Mouse (Mus musculus) midbrain, embryonic 16.5 days (tissue): ENCODE data around the gene Gramd4. TPM values are rescaled to one million over a fixed set of nuclear protein-coding genes. Genes with fewer than 3 reads are reported as not detected.

Experiments used
- ATAC-seq: fragments of 200-750 bp; cut with Nextera tagmentation; 2 replicates; pipeline ENCODE4 v1.8.0; 2017; ENCODE audit warnings: moderate TSS enrichment
- H3K27ac ChIP-seq: fragments of 300-500 bp; sonication (generic); 2 replicates; pipeline ENCODE4 v1.5.1; 2014; ENCODE audit warnings: mild to moderate bottlenecking, low read length, mixed read lengths
- H3K27me3 ChIP-seq: fragments of 300-500 bp; sonication (generic); 2 replicates; pipeline ENCODE4 v1.6.1; 2014; ENCODE audit warnings: low read depth, low read length, mixed read lengths; ENCODE audit not compliant: control insufficient read depth, insufficient read depth
- H3K36me3 ChIP-seq: fragments of 300-500 bp; sonication (generic); 2 replicates; pipeline ENCODE4 v1.6.1; 2014; ENCODE audit warnings: mild to moderate bottlenecking, low read length, moderate library complexity, mixed read lengths; ENCODE audit not compliant: control insufficient read depth, insufficient read depth
- H3K4me1 ChIP-seq: fragments of 300-500 bp; sonication (generic); 2 replicates; pipeline ENCODE4 v1.6.1; 2014; ENCODE audit warnings: mild to moderate bottlenecking, low read length, mixed read lengths; ENCODE audit not compliant: control insufficient read depth, insufficient read depth
- H3K4me2 ChIP-seq: fragments of 300-500 bp; sonication (generic); 2 replicates; pipeline ENCODE4 v1.6.1; 2014; ENCODE audit warnings: mild to moderate bottlenecking, low read length, mixed read lengths
- H3K4me3 ChIP-seq: fragments of 300-500 bp; sonication (generic); 2 replicates; pipeline ENCODE4 v1.5.1; 2014; ENCODE audit warnings: low read depth, mild to moderate bottlenecking, low read length, moderate library complexity, mixed read lengths
- H3K9ac ChIP-seq: fragments of 300-500 bp; sonication (generic); 2 replicates; pipeline ENCODE4 v1.6.1; 2014; ENCODE audit warnings: low read depth, low read length, mixed read lengths
- H3K9me3 ChIP-seq: fragments of 300-500 bp; sonication (generic); replicated peaks from 2 replicates; pipeline ENCODE4 v1.6.1; 2014; ENCODE audit warnings: mild to moderate bottlenecking, low read length, mixed read lengths; ENCODE audit not compliant: control insufficient read depth, poor library complexity, severe bottlenecking
- WGBS: fragments of 180-500 bp; shearing (Covaris S2); extraction: QIAGEN DNeasy Blood & Tissue Kit; methylation state at CpG from one replicate; pipeline ENCODE4 v1.1.7; 2014; 5-methylcytosine and 5-hydroxymethylcytosine counted together
- polyA plus RNA-seq: library from polyadenylated mRNA; unstranded; fragments of >200 nt; fragmentation: Nextera tagmentation; extraction: Ambion mirVana; gene quantifications from 2 replicates; pipeline ENCODE4 v1.2.1, GENCODE M21; 2015

The Gramd4 gene
- polyA plus RNA-seq, 1 experiment from 2014 or later, result 36.7 TPM

- no peak for ATAC-seq
- H3K4me3 ChIP-seq, result no peak overlapping the region
- H3K4me2 ChIP-seq, result no peak overlapping the region
- no peaks in the 10 kb centered on the region for H3K9me3 ChIP-seq
- H3K4me1 ChIP-seq, result no peaks in the 10 kb centered on the region
- H3K27me3 ChIP-seq, result no peaks in the 10 kb centered on the region
- H3K9ac ChIP-seq, result no peak overlapping the region
- 93% methylated on average over 4 of the region's 4 CpGs for WGBS
- H3K27ac ChIP-seq, result no peak overlapping the region
- peaks cover 21% of the 10 kb centered on the region for H3K36me3 ChIP-seq
These were observed 65.9 kb downstream of the Gramd4 start for GRCm38 (mm10) chr15:86123409-86123808.

- ATAC-seq, result no peak; the same call in 1 of the 2 replicates
- Histone ChIP-seq H3K4me1 (no peaks in the 10 kb centered on the region), H3K4me3 (no peak overlapping the region), H3K4me2 (no peak overlapping the region), H3K9ac (no peak overlapping the region), H3K36me3 (peaks cover 20% of the 10 kb centered on the region), H3K27me3 (no peaks in the 10 kb centered on the region), H3K27ac (no peak overlapping the region), H3K9me3 (no peaks in the 10 kb centered on the region)
- 14% methylated on average over 1 of the region's 1 CpGs for WGBS
These were observed 66.9 kb downstream of the Gramd4 start for GRCm38 (mm10) chr15:86124359-86124758.

GRCm38 (mm10) chr15:86129036-86129435 is 71.5 kb downstream of the Gramd4 start:
- Histone ChIP-seq H3K4me3 (no peak overlapping the region), H3K9ac (no peak overlapping the region), H3K4me1 (no peaks in the 10 kb centered on the region), H3K27me3 (no peaks in the 10 kb centered on the region), H3K27ac (no peak overlapping the region), H3K36me3 (peaks cover 37% of the 10 kb centered on the region), H3K4me2 (no peak overlapping the region), H3K9me3 (no peaks in the 10 kb centered on the region)
- no peak for ATAC-seq
- 77% methylated on average over 3 of the region's 3 CpGs for WGBS

GRCm38 (mm10) chr15:86130657-86131056 is 73.2 kb downstream of the Gramd4 start:
- Histone ChIP-seq H3K36me3 (peaks cover 38% of the 10 kb centered on the region), H3K9me3 (no peaks in the 10 kb centered on the region), H3K9ac (no peak overlapping the region), H3K27me3 (no peaks in the 10 kb centered on the region), H3K4me2 (no peak overlapping the region), H3K27ac (no peak overlapping the region), H3K4me1 (no peaks in the 10 kb centered on the region), H3K4me3 (no peak overlapping the region)
- no peak for ATAC-seq
- whole genome bisulfite sequencing, result 95% methylated on average over 10 of the region's 10 CpGs

GRCm38 (mm10) chr15:86134941-86135783 is 77.7 kb downstream of the Gramd4 start:
- no peak overlapping the region for H3K4me3 ChIP-seq
- no peaks in the 10 kb centered on the region for H3K9me3 ChIP-seq
- WGBS, result 36% methylated on average over 18 of the region's 18 CpGs
- ATAC-seq, result peak; percentile 68
- H3K4me1 ChIP-seq, result no peaks in the 10 kb centered on the region
- no peaks in the 10 kb centered on the region for H3K27me3 ChIP-seq
- H3K4me2 ChIP-seq, result no peak overlapping the region
- peak overlapping the region; percentile 59 for H3K27ac ChIP-seq
- H3K9ac ChIP-seq, result no peak overlapping the region
- H3K36me3 ChIP-seq, result peaks cover 22% of the 10 kb centered on the region

GRCm38 (mm10) chr15:86137638-86138037 is 80.1 kb downstream of the Gramd4 start:
- H3K27me3 ChIP-seq, result no peaks in the 10 kb centered on the region
- no peak overlapping the region for H3K4me3 ChIP-seq
- no peak overlapping the region for H3K4me2 ChIP-seq
- WGBS, result 75% methylated on average over 4 of the region's 4 CpGs
- H3K4me1 ChIP-seq, result no peaks in the 10 kb centered on the region
- ATAC-seq, result no peak
- H3K27ac ChIP-seq, result no peak overlapping the region
- H3K9ac ChIP-seq, result no peak overlapping the region
- no peaks in the 10 kb centered on the region for H3K9me3 ChIP-seq
- H3K36me3 ChIP-seq, result peaks cover 11% of the 10 kb centered on the region

GRCm38 (mm10) chr15:86140323-86140722 is 82.8 kb downstream of the Gramd4 start:
- WGBS, result 29% methylated on average over 10 of the region's 10 CpGs
- H3K27me3 ChIP-seq, result no peaks in the 10 kb centered on the region
- no peak overlapping the region for H3K4me2 ChIP-seq
- no peak overlapping the region for H3K9ac ChIP-seq
- no peak overlapping the region for H3K4me3 ChIP-seq
- no peaks in the 10 kb centered on the region for H3K4me1 ChIP-seq
- H3K9me3 ChIP-seq, result no peaks in the 10 kb centered on the region
- peaks cover 12% of the 10 kb centered on the region for H3K36me3 ChIP-seq
- no peak for ATAC-seq
- peak overlapping the region; percentile 60 for H3K27ac ChIP-seq

GRCm38 (mm10) chr15:86144577-86144976 is 87.1 kb downstream of the Gramd4 start:
- Histone ChIP-seq H3K27me3 (no peaks in the 10 kb centered on the region), H3K4me2 (no peak overlapping the region), H3K36me3 (peaks cover 16% of the 10 kb centered on the region), H3K27ac (no peak overlapping the region), H3K4me1 (no peaks in the 10 kb centered on the region), H3K9ac (no peak overlapping the region), H3K4me3 (no peak overlapping the region), H3K9me3 (no peaks in the 10 kb centered on the region)
- WGBS, result 81% methylated on average over 7 of the region's 7 CpGs
- ATAC-seq, result no peak

GRCm38 (mm10) chr15:86145046-86145445 is 87.6 kb downstream of the Gramd4 start:
- peaks cover 16% of the 10 kb centered on the region for H3K36me3 ChIP-seq
- WGBS, result 95% methylated on average over 7 of the region's 7 CpGs

More at GRCm38 (mm10) chr15:86145046-86145445, 87.6 kb downstream of the Gramd4 start:
- Histone ChIP-seq H3K9ac (no peak overlapping the region), H3K9me3 (no peaks in the 10 kb centered on the region), H3K27me3 (no peaks in the 10 kb centered on the region), H3K4me2 (no peak overlapping the region), H3K4me1 (no peaks in the 10 kb centered on the region), H3K4me3 (no peak overlapping the region), H3K27ac (no peak overlapping the region)
- no peak for ATAC-seq
